Mouse (Mus musculus) thymus, adult 2 months (tissue): ENCODE results near the gene Pom121l2. TPM values are rescaled to one million over a fixed set of nuclear protein-coding genes. Genes with fewer than 3 reads are reported as not detected.

Experiments
- DNase-seq: peaks from one replicate; pipeline ENCODE4 v3.0.0; 2021
- H3K27ac ChIP-seq: fragments of 200-500 bp; 2 replicates; pipeline ENCODE4 v1.5.1; 2012; ENCODE audit warnings: low read length, control low read depth; ENCODE audit not compliant: control insufficient read depth, insufficient read depth
- H3K27me3 ChIP-seq: fragments of 200-500 bp; 2 replicates; pipeline ENCODE4 v1.6.1; 2012; ENCODE audit warnings: mild to moderate bottlenecking, low read length, moderate library complexity, mixed read lengths; ENCODE audit not compliant: control insufficient read depth, insufficient read depth
- H3K36me3 ChIP-seq: fragments of 200-500 bp; 2 replicates; pipeline ENCODE4 v1.6.1; 2012; ENCODE audit warnings: mild to moderate bottlenecking, low read length, moderate library complexity; ENCODE audit not compliant: control insufficient read depth, insufficient read depth
- H3K4me1 ChIP-seq: fragments of 200-500 bp; replicated peaks from 2 replicates; pipeline ENCODE4 v1.6.1; 2012; ENCODE audit warnings: low read length; ENCODE audit not compliant: control insufficient read depth, insufficient read depth
- H3K4me3 ChIP-seq: fragments of 200-500 bp; 2 replicates; pipeline ENCODE4 v1.5.1; 2012; ENCODE audit warnings: mild to moderate bottlenecking, low read length, control low read depth, moderate library complexity; ENCODE audit not compliant: control insufficient read depth, insufficient read depth
- CTCF ChIP-seq: fragments of 200-500 bp; IDR thresholded peaks from 2 replicates; pipeline ENCODE4 v1.5.1; 2012; ENCODE audit warnings: mild to moderate bottlenecking, control low read depth, low read length, moderate library complexity, borderline replicate concordance; ENCODE audit not compliant: control insufficient read depth, poor library complexity, insufficient read depth; ENCODE audit errors: extremely low read depth
- POLR2A ChIP-seq: fragments of 200-500 bp; IDR thresholded peaks from 2 replicates; pipeline ENCODE4 v1.6.1; 2012; ENCODE audit warnings: mild to moderate bottlenecking, low read length, control low read depth, moderate library complexity; ENCODE audit not compliant: control insufficient read depth, poor library complexity, insufficient read depth; ENCODE audit errors: extremely low read depth
- WGBS: fragments of 180-500 bp; shearing (Covaris S2); methylation state at CpG from one replicate; pipeline ENCODE4 v1.1.7; 2018; 5-methylcytosine and 5-hydroxymethylcytosine counted together
- polyA plus RNA-seq: library from polyadenylated mRNA; depleted of rRNA; stranded (reverse); fragments of >200 nt; gene quantifications from 2 replicates; pipeline ENCODE4 v1.2.3, GENCODE M21; 2012; rRNA removed

The Pom121l2 gene
- polyA plus RNA-seq, 1 experiment: 0.08 TPM

DNA sequence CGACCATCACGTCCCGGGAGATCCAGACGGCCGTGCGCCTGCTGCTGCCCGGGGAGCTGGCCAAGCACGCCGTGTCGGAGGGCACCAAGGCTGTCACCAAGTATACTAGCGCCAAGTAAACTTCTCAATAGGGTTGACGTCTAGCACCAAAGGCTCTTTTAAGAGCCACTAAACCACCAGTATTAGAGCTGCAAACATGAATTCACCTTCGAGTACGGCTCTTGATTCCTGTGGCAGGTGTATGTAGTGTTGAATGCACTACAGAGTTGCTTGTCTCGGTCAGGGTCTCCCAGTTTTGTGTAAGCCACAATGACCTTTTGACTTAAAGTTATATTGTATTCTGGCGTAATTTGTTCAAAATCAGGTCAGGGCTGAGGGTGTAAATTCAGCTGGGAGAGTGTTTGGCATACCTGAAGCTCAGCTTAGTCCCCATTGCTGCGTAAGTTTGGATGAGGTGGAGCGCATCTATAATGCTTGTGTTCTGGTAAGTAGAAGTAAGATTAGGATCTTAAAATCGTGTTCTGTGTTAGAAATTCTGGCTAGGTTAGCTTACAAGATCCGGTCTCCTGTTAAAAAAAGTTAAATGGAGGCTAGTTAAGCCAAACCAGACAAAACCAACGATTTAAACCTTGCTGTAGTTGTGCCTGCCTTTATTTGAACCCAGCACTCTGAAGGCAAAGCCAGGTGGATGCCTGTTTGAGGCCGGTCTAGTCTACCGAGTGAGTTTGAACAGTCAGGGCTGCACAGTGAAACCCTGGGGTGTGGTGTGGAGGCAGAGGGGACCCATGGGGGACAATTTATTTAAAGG is 55.4 kb downstream of the Pom121l2 start:
- H3K4me3 ChIP-seq: peak overlapping the region; percentile 42

DNA sequence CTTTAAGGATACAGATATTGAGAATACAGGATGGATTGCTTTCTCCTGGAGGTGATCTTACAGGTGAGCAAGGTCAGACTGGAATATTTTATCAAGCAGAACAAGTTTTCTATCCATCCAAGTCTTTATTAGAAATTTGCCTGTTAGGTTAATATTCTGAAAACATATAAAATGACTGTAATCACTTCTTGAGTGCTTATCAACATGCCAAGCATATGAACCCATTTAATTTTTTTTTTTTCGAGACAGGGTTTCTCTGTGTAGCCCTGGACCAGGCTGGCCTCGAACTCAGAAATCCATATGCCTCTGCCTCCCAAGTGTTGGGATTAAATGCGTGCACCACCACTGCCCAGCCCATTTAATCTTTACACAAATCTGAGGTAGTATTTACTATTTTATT is 56.0 kb downstream of the Pom121l2 start:
- Histone ChIP-seq H3K4me3 (no peak overlapping the region), H3K27ac (peak overlapping the region; percentile 80), H3K4me1 (peaks cover 9% of the 10 kb centered on the region)

More for the DNA sequence above, 55.4 kb downstream of the Pom121l2 start:
- TF ChIP-seq CTCF (no peak), POLR2A (no peak)
- DNase-seq: no peak
- H3K36me3 ChIP-seq: no peaks in the 10 kb centered on the region
- peak overlapping the region; percentile 80 for H3K27ac ChIP-seq
- 4% methylated on average over 22 of the region's 23 CpGs for WGBS
- peaks cover 9% of the 10 kb centered on the region for H3K4me1 ChIP-seq
- no peaks in the 10 kb centered on the region for H3K27me3 ChIP-seq

DNA sequence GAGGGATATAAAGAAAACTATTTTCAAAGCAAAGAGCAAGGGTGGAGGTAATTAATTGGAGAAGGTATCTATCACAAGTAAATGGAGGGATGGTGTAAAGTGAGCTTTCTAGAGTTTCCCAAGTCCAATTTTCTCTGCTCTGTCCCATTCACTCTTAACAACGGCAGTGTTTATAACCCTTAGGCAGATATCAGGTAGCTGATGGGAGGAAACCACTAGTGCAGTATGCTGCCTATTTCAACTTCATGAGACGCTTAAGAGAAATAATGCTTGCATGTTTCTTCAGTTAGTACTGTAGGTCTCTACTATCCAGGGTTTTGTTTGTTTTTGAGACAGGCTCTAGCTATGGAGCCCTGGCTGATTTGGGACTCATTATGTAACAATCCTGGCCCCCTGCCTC is 56.4 kb downstream of the Pom121l2 start:
- H3K27me3 ChIP-seq: no peaks in the 10 kb centered on the region
- peaks cover 9% of the 10 kb centered on the region for H3K4me1 ChIP-seq
- no peak for DNase-seq
- 90% methylated on average over 2 of the region's 2 CpGs for WGBS
- no peaks in the 10 kb centered on the region for H3K36me3 ChIP-seq
- H3K4me3 ChIP-seq: no peak overlapping the region
- TF ChIP-seq POLR2A: no peak
- H3K27ac ChIP-seq: no peak overlapping the region; the same call in 1 of the 2 replicates

More for the DNA sequence above, 56.0 kb downstream of the Pom121l2 start:
- no peaks in the 10 kb centered on the region for H3K27me3 ChIP-seq
- DNase-seq: no peak
- WGBS: 82% methylated on average over 3 of the region's 3 CpGs
- TF ChIP-seq CTCF: no peak
- TF ChIP-seq POLR2A: no peak
- no peaks in the 10 kb centered on the region for H3K36me3 ChIP-seq

Other genes with a start within 250 kb of the Pom121l2 start
- gene Hist1h4j, start 246.1 kb upstream of the Pom121l2 start, polyA plus RNA-seq: 60.3 and 64.6 TPM in 2 replicates
- gene Hist1h4k, start 230.7 kb upstream of the Pom121l2 start, polyA plus RNA-seq: 257 and 302 TPM in 2 replicates
- 302 and 405 TPM in 2 replicates for gene Hist1h2ak, start 227.4 kb upstream of the Pom121l2 start, polyA plus RNA-seq
- 213 and 218 TPM in 2 replicates for gene Hist1h2bn, start 227.1 kb upstream of the Pom121l2 start, polyA plus RNA-seq
- 22.4 and 28.1 TPM in 2 replicates for gene Hist1h1b, start 200.6 kb upstream of the Pom121l2 start, polyA plus RNA-seq
- 484 and 650 TPM in 2 replicates for gene Hist1h3i, start 197.8 kb upstream of the Pom121l2 start, polyA plus RNA-seq
- gene Hist1h2an, start 194.0 kb upstream of the Pom121l2 start, polyA plus RNA-seq: 183 and 223 TPM in 2 replicates
- 39.3 and 52.7 TPM in 2 replicates for gene Hist1h2bp, start 193.7 kb upstream of the Pom121l2 start, polyA plus RNA-seq
- gene Hist1h2bq, start 171.0 kb upstream of the Pom121l2 start, polyA plus RNA-seq: 200 and 237 TPM in 2 replicates
- gene Hist1h2ao, start 170.7 kb upstream of the Pom121l2 start, polyA plus RNA-seq: not detected in 2 replicates
- not detected in 2 replicates for gene Hist1h4m, start 169.4 kb upstream of the Pom121l2 start, polyA plus RNA-seq
- 292 and 309 TPM in 2 replicates for gene Hist1h4n, start 149.0 kb upstream of the Pom121l2 start, polyA plus RNA-seq
- 1,785 and 6,121 TPM in 2 replicates for gene Hist1h2ap, start 147.7 kb upstream of the Pom121l2 start, polyA plus RNA-seq
- 156 and 207 TPM in 2 replicates for gene Hist1h2br, start 147.5 kb upstream of the Pom121l2 start, polyA plus RNA-seq
- gene Zfp184, start 36.1 kb upstream of the Pom121l2 start, polyA plus RNA-seq: 1.1 and 1.6 TPM in 2 replicates
- 640 and 1,004 TPM in 2 replicates for gene Prss16, start 28.5 kb downstream of the Pom121l2 start, polyA plus RNA-seq
- 248 and 460 TPM in 2 replicates for gene Hist1h2ah, start 54.4 kb downstream of the Pom121l2 start, polyA plus RNA-seq
- gene Hist1h2bk, start 54.7 kb downstream of the Pom121l2 start, polyA plus RNA-seq: 322 and 402 TPM in 2 replicates
- gene Hist1h4i, start 60.2 kb downstream of the Pom121l2 start, polyA plus RNA-seq: 33.1 and 38.5 TPM in 2 replicates
- 149 and 177 TPM in 2 replicates for gene Hist1h2ag, start 61.8 kb downstream of the Pom121l2 start, polyA plus RNA-seq
- 177 and 218 TPM in 2 replicates for gene Hist1h2bj, start 62.0 kb downstream of the Pom121l2 start, polyA plus RNA-seq
- gene Vmn1r188, start 103.2 kb downstream of the Pom121l2 start, polyA plus RNA-seq: not detected in 2 replicates
- gene Vmn1r189, start 124.6 kb downstream of the Pom121l2 start, polyA plus RNA-seq: not detected in 2 replicates
- gene Vmn1r191, start 202.8 kb downstream of the Pom121l2 start, polyA plus RNA-seq: not detected in 2 replicates
- gene Vmn1r192, start 209.9 kb downstream of the Pom121l2 start, polyA plus RNA-seq: not detected in 2 replicates
- not detected in 2 replicates for gene Vmn1r193, start 242.0 kb downstream of the Pom121l2 start, polyA plus RNA-seq